In the genomic region with DNA sequence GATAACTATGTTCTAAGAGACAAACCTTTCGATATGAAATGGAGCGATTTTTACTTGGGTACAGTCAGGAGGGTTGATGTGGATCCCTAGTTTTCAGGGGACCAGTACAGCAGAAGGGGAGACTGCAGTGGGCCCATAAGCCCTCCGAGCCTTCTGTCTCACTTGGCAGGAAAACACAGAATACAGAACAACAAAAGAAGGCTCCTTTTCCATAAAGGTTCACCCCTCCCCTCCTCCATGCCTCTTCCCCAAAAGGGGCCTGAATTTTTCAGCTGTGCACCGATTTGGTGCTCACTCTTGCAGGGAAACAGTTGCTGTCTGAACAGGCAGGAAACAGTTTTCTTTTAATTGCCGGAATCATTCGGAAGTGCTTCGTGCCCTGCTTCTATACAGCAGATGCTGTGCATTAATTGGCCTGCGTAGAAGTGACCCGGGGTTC, we compare ENCODE assay signal across 11 mouse cellular contexts. TPM values are rescaled to one million over a fixed set of nuclear protein-coding genes. Genes with fewer than 3 reads are reported as not detected.
DNase-seq lines count a peak whose midpoint lies in the region; ATAC-seq lines count a peak whose summit lies in the region.
"Had no signal": no experiment of that assay in that cellular context is flagged by ENCODE, and none has a peak within 500 bp of the region (broad histone marks: within the 10 kb centered on the region; RNA-seq: fewer than 3 reads in every experiment).

No protein-coding gene starts in this region.

- DNase-seq in cerebellum, adult 8-10 months = peak; percentile 52
- no peak for DNase-seq in cerebellum, adult 11 months
- DNase-seq in B cell, adult 2 months = no peak
- no peak for DNase-seq in kidney, postnatal 4 days
- DNase-seq in layer of hippocampus, adult 9-10 months (ENCODE audit: low spot score) = no peak
- DNase-seq: adrenal gland, postnatal 14 days; kidney, adult 9 months; lung, postnatal 10 days had no signal

- H3K27ac ChIP-seq in embryonic facial prominence, embryonic 12.5 days = peak overlapping the region; percentile 38; the same call in 1 of the 2 replicates
- peak overlapping the region; percentile 39 for H3K27ac ChIP-seq in hindbrain, embryonic 15.5 days (replicated peaks)
- no peak overlapping the region; the same call in 1 of the 2 replicates for H3K27ac ChIP-seq in neural tube, embryonic 12.5 days

- no peaks in the 10 kb centered on the region for H3K27me3 ChIP-seq in embryonic facial prominence, embryonic 12.5 days
- no peaks in the 10 kb centered on the region for H3K27me3 ChIP-seq in hindbrain, embryonic 15.5 days
- no peaks in the 10 kb centered on the region; the same call in 1 of the 2 replicates for H3K27me3 ChIP-seq in neural tube, embryonic 12.5 days (replicated peaks)

- H3K4me1 ChIP-seq in embryonic facial prominence, embryonic 12.5 days = peaks cover 27% of the 10 kb centered on the region
- H3K4me1 ChIP-seq in hindbrain, embryonic 15.5 days (replicated peaks) = peaks cover 43% of the 10 kb centered on the region
- H3K4me1 ChIP-seq in neural tube, embryonic 12.5 days = peaks cover 28% of the 10 kb centered on the region

- no peak overlapping the region for H3K9ac ChIP-seq in embryonic facial prominence, embryonic 12.5 days
- no peak overlapping the region for H3K9ac ChIP-seq in hindbrain, embryonic 15.5 days
- no peak overlapping the region for H3K9ac ChIP-seq in neural tube, embryonic 12.5 days

- no peak overlapping the region for H3K4me3 ChIP-seq in embryonic facial prominence, embryonic 12.5 days
- H3K4me3 ChIP-seq in hindbrain, embryonic 15.5 days = no peak overlapping the region
- no peak overlapping the region for H3K4me3 ChIP-seq in neural tube, embryonic 12.5 days

- no peaks in the 10 kb centered on the region for H3K36me3 ChIP-seq in embryonic facial prominence, embryonic 12.5 days
- H3K36me3 ChIP-seq in hindbrain, embryonic 15.5 days = no peaks in the 10 kb centered on the region
- no peaks in the 10 kb centered on the region for H3K36me3 ChIP-seq in neural tube, embryonic 12.5 days

- no peak for ATAC-seq in embryonic facial prominence, embryonic 12.5 days (ENCODE audit: insufficient number of reproducible peaks, insufficient read depth, low FRiP score, low TSS enrichment)
- ATAC-seq in hindbrain, embryonic 15.5 days (ENCODE audit: low FRiP score, low read depth) = peak; percentile 40
- peak; percentile 35; the same call in 1 of the 2 replicates for ATAC-seq in neural tube, embryonic 12.5 days (ENCODE audit: low FRiP score, low read depth)

- H3K9me3 ChIP-seq in embryonic facial prominence, embryonic 12.5 days = no peaks in the 10 kb centered on the region
- H3K9me3 ChIP-seq in hindbrain, embryonic 15.5 days = no peaks in the 10 kb centered on the region
- no peaks in the 10 kb centered on the region for H3K9me3 ChIP-seq in neural tube, embryonic 12.5 days

- 49% methylated on average over 9 of the region's 9 CpGs for WGBS in embryonic facial prominence, embryonic 12.5 days
- 35% methylated on average over 9 of the region's 9 CpGs for WGBS in hindbrain, embryonic 15.5 days
- 45% methylated on average over 9 of the region's 9 CpGs for WGBS in neural tube, embryonic 12.5 days

- no peak overlapping the region for H3K4me2 ChIP-seq in embryonic facial prominence, embryonic 12.5 days (replicated peaks)
- no peak overlapping the region for H3K4me2 ChIP-seq in hindbrain, embryonic 15.5 days
- H3K4me2 ChIP-seq in neural tube, embryonic 12.5 days (replicated peaks) = no peak overlapping the region

RNA-seq across cellular contexts. Expression of a gene that starts 31.3 kb away (rescaled TPM):
- polyA plus RNA-seq in embryonic facial prominence, embryonic 12.5 days (2016; fragmentation: Nextera tagmentation; extraction: Ambion mirVana) = 9.4 and 10.5 TPM in 2 replicates
- polyA plus RNA-seq in hindbrain, embryonic 15.5 days (2015; fragmentation: Nextera tagmentation; extraction: Ambion mirVana) = 10.8 and 13.7 TPM in 2 replicates
- polyA plus RNA-seq in neural tube, embryonic 12.5 days (2016; fragmentation: Nextera tagmentation; extraction: Ambion mirVana) = 4.9 and 5.5 TPM in 2 replicates
